Mouse (Mus musculus): ENCODE measurements around the gene Slc17a9. TPM values are rescaled to one million over a fixed set of nuclear protein-coding genes. Genes with fewer than 3 reads are reported as not detected.

The Slc17a9 gene
- polyA plus RNA-seq, 1 experiment from 2014 or later, result 0.58 TPM

GRCm38 (mm10) chr2:180764986-180765385, 39.9 kb downstream of the Slc17a9 start:
- no peak for ATAC-seq
- no peaks in the 10 kb centered on the region for H3K4me1 ChIP-seq
- 0 out of 2 replicates have a peak overlapping the region, but pooled peaks have one; percentile 8 for H3K9ac ChIP-seq
- H3K27me3 ChIP-seq, result peaks cover 21% of the 10 kb centered on the region; the same call in 1 of the 2 replicates
- WGBS, result 65% methylated on average over 11 of the region's 11 CpGs
- H3K9me3 ChIP-seq (replicated peaks), result no peaks in the 10 kb centered on the region
- H3K27ac ChIP-seq, result no peak overlapping the region
- no peaks in the 10 kb centered on the region for H3K36me3 ChIP-seq (ENCODE audit: poor library complexity, severe bottlenecking)
- H3K4me2 ChIP-seq, result no peak overlapping the region
- H3K4me3 ChIP-seq, result no peak overlapping the region

- Histone ChIP-seq H3K4me3 (no peak overlapping the region), H3K36me3 (ENCODE audit: poor library complexity, severe bottlenecking) (no peaks in the 10 kb centered on the region), H3K4me1 (no peaks in the 10 kb centered on the region), H3K4me2 (no peak overlapping the region), H3K27me3 (peaks cover 26% of the 10 kb centered on the region), H3K9ac (no peak overlapping the region), H3K9me3 (replicated peaks) (no peaks in the 10 kb centered on the region), H3K27ac (no peak overlapping the region)
- ATAC-seq, result no peak
- 85% methylated on average over 7 of the region's 7 CpGs for WGBS
These were observed 40.6 kb downstream of the Slc17a9 start for GRCm38 (mm10) chr2:180765713-180766112.

- WGBS, result 4% methylated on average over 12 of the region's 12 CpGs
- Histone ChIP-seq H3K9ac (no peak overlapping the region), H3K27ac (no peak overlapping the region), H3K27me3 (peaks cover 94% of the 10 kb centered on the region), H3K4me1 (peaks cover 9% of the 10 kb centered on the region), H3K9me3 (replicated peaks) (no peaks in the 10 kb centered on the region), H3K36me3 (ENCODE audit: poor library complexity, severe bottlenecking) (no peaks in the 10 kb centered on the region), H3K4me3 (no peak overlapping the region), H3K4me2 (no peak overlapping the region)
- no peak for ATAC-seq
These were observed 50.2 kb downstream of the Slc17a9 start for GRCm38 (mm10) chr2:180775223-180775622.

- Histone ChIP-seq H3K4me1 (peaks cover 9% of the 10 kb centered on the region), H3K4me3 (0 out of 2 replicates have a peak overlapping the region, but pooled peaks have one; percentile 31), H3K9ac (no peak overlapping the region), H3K27ac (no peak overlapping the region), H3K4me2 (peak overlapping the region; percentile 54; the same call in 1 of the 2 replicates), H3K9me3 (replicated peaks) (no peaks in the 10 kb centered on the region), H3K36me3 (ENCODE audit: poor library complexity, severe bottlenecking) (no peaks in the 10 kb centered on the region), H3K27me3 (peaks cover 91% of the 10 kb centered on the region)
- under 1% methylated on average over 15 of the region's 15 CpGs for WGBS
- no peak for ATAC-seq
These were observed 50.6 kb downstream of the Slc17a9 start for GRCm38 (mm10) chr2:180775641-180776040.

DNA sequence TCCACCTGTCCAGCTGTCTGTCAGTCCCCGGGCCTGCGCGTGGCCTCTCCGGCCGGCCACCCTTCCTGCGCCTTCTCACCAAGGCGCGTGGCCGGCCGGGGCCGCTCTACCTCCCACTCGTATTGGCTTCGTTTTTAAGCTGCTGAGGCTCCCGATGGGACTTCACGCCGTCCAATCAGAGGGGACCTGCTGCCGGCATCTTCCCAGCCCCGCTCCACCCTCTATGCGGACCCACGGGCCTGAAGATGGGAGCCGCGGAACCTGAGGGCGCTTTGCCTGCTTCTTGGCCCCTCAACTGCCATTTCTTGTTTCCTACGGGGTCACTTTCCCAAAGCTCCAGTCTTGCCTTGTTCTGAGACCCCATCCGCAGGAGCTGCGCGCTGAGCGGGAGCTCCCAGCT, 51.7 kb downstream of the Slc17a9 start, which contains the start of gene Bhlhe23:
Gene Bhlhe23 (minus strand): TSS at position 108 of the 400 bp plus-strand sequence.
- Histone ChIP-seq H3K9me3 (replicated peaks) (no peaks in the 10 kb centered on the region), H3K4me3 (peak within 1 kb of the TSS; percentile 31), H3K27me3 (peaks cover 95% of the 10 kb centered on the region), H3K9ac (no peak within 1 kb of the TSS), H3K27ac (no peak within 1 kb of the TSS), H3K4me1 (peaks cover 9% of the 10 kb centered on the region), H3K4me2 (peak within 1 kb of the TSS; percentile 54), H3K36me3 (ENCODE audit: poor library complexity, severe bottlenecking) (no peaks in the 10 kb centered on the region)
- WGBS, result under 1% methylated on average over 28 of the region's 28 CpGs
- ATAC-seq, result no peak

DNA sequence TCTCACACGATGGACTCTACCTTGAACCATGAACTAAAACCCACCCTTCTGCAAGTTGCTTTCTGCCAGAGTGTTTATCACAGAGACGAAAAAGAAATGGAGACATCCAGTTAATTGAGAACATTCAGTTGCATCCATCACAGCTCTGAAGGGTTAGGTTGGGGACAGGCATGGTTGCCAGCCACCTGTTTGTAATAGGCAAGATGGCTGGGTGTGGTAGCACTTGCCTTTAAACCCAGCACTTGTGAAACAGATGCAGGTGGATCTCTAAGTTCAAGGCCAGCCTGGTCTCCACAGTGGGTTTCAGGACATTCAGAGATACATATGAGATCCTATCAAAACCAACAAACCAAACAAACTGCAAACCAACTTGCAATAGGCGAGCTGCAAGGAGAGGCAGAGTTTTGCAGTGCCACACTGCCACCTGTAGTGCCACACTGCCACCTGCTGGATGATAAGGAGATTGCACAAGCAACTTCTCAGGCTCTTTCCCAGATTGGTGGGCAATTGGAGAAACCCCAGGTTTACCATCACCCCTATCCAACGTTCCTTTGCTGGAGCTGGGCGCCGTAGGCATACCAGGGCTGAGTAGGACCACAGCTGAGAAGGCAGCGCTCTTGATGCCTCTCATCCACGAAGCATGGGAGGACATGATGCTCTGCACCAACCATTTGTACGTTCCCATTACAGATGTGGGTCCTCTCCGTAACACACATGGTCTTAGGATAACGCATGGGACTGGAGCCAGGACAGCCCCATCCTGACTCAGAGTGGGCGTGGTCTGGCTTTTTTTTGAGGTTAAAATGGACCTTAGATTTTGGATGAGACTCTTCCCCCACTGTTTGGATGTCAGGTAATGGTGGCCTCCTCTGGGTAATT, 54.4 kb downstream of the Slc17a9 start:
- no peaks in the 10 kb centered on the region for H3K36me3 ChIP-seq (ENCODE audit: poor library complexity, severe bottlenecking)
- H3K4me3 ChIP-seq, result no peak overlapping the region
- H3K4me1 ChIP-seq, result peaks cover 9% of the 10 kb centered on the region
- WGBS, result 21% methylated on average over 12 of the region's 12 CpGs
- ATAC-seq, result peak; percentile 50
- no peak overlapping the region for H3K4me2 ChIP-seq
- H3K27ac ChIP-seq, result no peak overlapping the region
- H3K9ac ChIP-seq, result no peak overlapping the region
- peaks cover 73% of the 10 kb centered on the region for H3K27me3 ChIP-seq
- H3K9me3 ChIP-seq (replicated peaks), result no peaks in the 10 kb centered on the region

- Histone ChIP-seq H3K27me3 (peaks cover 67% of the 10 kb centered on the region), H3K27ac (no peak overlapping the region), H3K4me2 (no peak overlapping the region), H3K9ac (no peak overlapping the region), H3K4me1 (peaks cover 9% of the 10 kb centered on the region), H3K9me3 (replicated peaks) (no peaks in the 10 kb centered on the region), H3K36me3 (ENCODE audit: poor library complexity, severe bottlenecking) (no peaks in the 10 kb centered on the region), H3K4me3 (no peak overlapping the region)
- ATAC-seq, result no peak
- WGBS, result 8% methylated on average over 2 of the region's 2 CpGs
These were observed 55.2 kb downstream of the Slc17a9 start for GRCm38 (mm10) chr2:180780282-180780681.

GRCm38 (mm10) chr2:180786732-180787131, 61.7 kb downstream of the Slc17a9 start:
- no peak overlapping the region for H3K27ac ChIP-seq
- no peaks in the 10 kb centered on the region for H3K36me3 ChIP-seq (ENCODE audit: poor library complexity, severe bottlenecking)
- no peak overlapping the region for H3K9ac ChIP-seq
- no peak overlapping the region for H3K4me2 ChIP-seq
- H3K27me3 ChIP-seq, result peaks cover 33% of the 10 kb centered on the region
- peaks cover 21% of the 10 kb centered on the region; the same call in 1 of the 2 replicates for H3K4me1 ChIP-seq
- H3K9me3 ChIP-seq (replicated peaks), result no peaks in the 10 kb centered on the region
- H3K4me3 ChIP-seq, result no peak overlapping the region
- ATAC-seq, result no peak

- Histone ChIP-seq H3K9ac (no peak overlapping the region), H3K4me2 (no peak overlapping the region), H3K4me3 (no peak overlapping the region), H3K27ac (peak overlapping the region; percentile 25), H3K36me3 (ENCODE audit: poor library complexity, severe bottlenecking) (no peaks in the 10 kb centered on the region), H3K9me3 (replicated peaks) (no peaks in the 10 kb centered on the region), H3K4me1 (peaks cover 21% of the 10 kb centered on the region; the same call in 1 of the 2 replicates), H3K27me3 (peaks cover 32% of the 10 kb centered on the region; the same call in 1 of the 2 replicates)
- no peak; the same call in 1 of the 2 replicates for ATAC-seq
- 65% methylated on average over 13 of the region's 13 CpGs for WGBS
These were observed 62.6 kb downstream of the Slc17a9 start for GRCm38 (mm10) chr2:180787566-180788232.

GRCm38 (mm10) chr2:180788386-180788785, 63.3 kb downstream of the Slc17a9 start:
- Histone ChIP-seq H3K9ac (no peak overlapping the region), H3K27ac (peak overlapping the region; percentile 25), H3K4me2 (no peak overlapping the region), H3K36me3 (ENCODE audit: poor library complexity, severe bottlenecking) (no peaks in the 10 kb centered on the region), H3K4me1 (peaks cover 21% of the 10 kb centered on the region; the same call in 1 of the 2 replicates), H3K9me3 (replicated peaks) (no peaks in the 10 kb centered on the region), H3K27me3 (peaks cover 34% of the 10 kb centered on the region; the same call in 1 of the 2 replicates), H3K4me3 (no peak overlapping the region)
- WGBS, result 52% methylated on average over 2 of the region's 2 CpGs
- peak; percentile 17; the same call in 1 of the 2 replicates for ATAC-seq

GRCm38 (mm10) chr2:180788843-180789242, 63.8 kb downstream of the Slc17a9 start:
- no peak overlapping the region for H3K4me3 ChIP-seq
- peak; percentile 88 for ATAC-seq
- no peak overlapping the region for H3K4me2 ChIP-seq
- H3K36me3 ChIP-seq (ENCODE audit: poor library complexity, severe bottlenecking), result no peaks in the 10 kb centered on the region
- peaks cover 34% of the 10 kb centered on the region; the same call in 1 of the 2 replicates for H3K27me3 ChIP-seq
- peak overlapping the region; percentile 15; the same call in 1 of the 2 replicates for H3K27ac ChIP-seq
- peak overlapping the region; percentile 31 for H3K9ac ChIP-seq
- peaks cover 21% of the 10 kb centered on the region; the same call in 1 of the 2 replicates for H3K4me1 ChIP-seq
- WGBS, result 13% methylated on average over 7 of the region's 7 CpGs
- H3K9me3 ChIP-seq (replicated peaks), result no peaks in the 10 kb centered on the region

- Histone ChIP-seq H3K4me1 (peaks cover 21% of the 10 kb centered on the region; the same call in 1 of the 2 replicates), H3K9me3 (replicated peaks) (no peaks in the 10 kb centered on the region), H3K27ac (no peak overlapping the region), H3K4me3 (no peak overlapping the region), H3K27me3 (peaks cover 28% of the 10 kb centered on the region; the same call in 1 of the 2 replicates), H3K9ac (no peak overlapping the region), H3K36me3 (ENCODE audit: poor library complexity, severe bottlenecking) (no peaks in the 10 kb centered on the region), H3K4me2 (no peak overlapping the region)
- WGBS, result 47% methylated on average over 4 of the region's 4 CpGs
- no peak for ATAC-seq
These were observed 66.6 kb downstream of the Slc17a9 start for GRCm38 (mm10) chr2:180791674-180792073.
